Mouse (Mus musculus) C2C12 (cell line): ENCODE results near the gene Cxadr.

Experiments used
- CEBPB ChIP-seq: IDR thresholded peaks from one replicate; pipeline ENCODE4 v1.6.1; 2011; ENCODE audit warnings: low read depth, mild to moderate bottlenecking, control low read depth, moderate library complexity
- CTCF ChIP-seq: IDR thresholded peaks from one replicate; pipeline ENCODE4 v1.5.1; 2011; ENCODE audit not compliant: control insufficient read depth, insufficient read depth, insufficient read length
- FOSL1 ChIP-seq: IDR thresholded peaks from one replicate; pipeline ENCODE4 v1.8.0; 2011; ENCODE audit warnings: mild to moderate bottlenecking, low read length; ENCODE audit not compliant: poor library complexity, insufficient read depth, severe bottlenecking
- MAX ChIP-seq: IDR thresholded peaks from one replicate; pipeline ENCODE4 v1.6.1; 2011; ENCODE audit warnings: mild to moderate bottlenecking, control low read depth
- MYOD1 ChIP-seq: IDR thresholded peaks from one replicate; pipeline ENCODE4 v1.6.1; 2011; ENCODE audit warnings: low read depth; ENCODE audit not compliant: control insufficient read depth, insufficient read length
- MYOG ChIP-seq: IDR thresholded peaks from one replicate; pipeline ENCODE4 v1.6.1; 2011; ENCODE audit not compliant: control insufficient read depth, insufficient read length; ENCODE audit errors: extremely low read depth
- USF1 ChIP-seq: IDR thresholded peaks from one replicate; pipeline ENCODE4 v1.6.1; 2011; ENCODE audit warnings: low read depth, mild to moderate bottlenecking, control low read depth, moderate library complexity

DNA sequence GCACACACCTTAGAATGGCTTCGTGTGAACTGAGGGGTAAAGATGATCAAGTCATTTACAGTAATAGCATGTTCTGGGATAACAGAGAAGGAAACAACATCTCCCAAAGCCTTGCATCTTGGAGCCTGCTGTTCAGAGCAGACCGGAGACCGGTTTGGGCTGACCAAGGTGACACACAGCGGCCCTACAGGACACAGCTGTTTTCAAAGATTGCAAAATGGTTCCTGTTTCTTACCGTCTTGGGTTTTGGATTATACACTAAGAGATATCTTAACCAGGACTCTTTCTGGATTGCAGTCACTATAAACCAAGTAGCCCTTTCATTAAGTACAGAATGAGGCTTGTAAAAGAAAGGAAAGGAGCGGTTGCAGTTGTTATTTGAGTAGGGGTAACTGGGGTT, 97.4 kb downstream of the Cxadr start:
- no peak for TF ChIP-seq USF1
- no peak for TF ChIP-seq CTCF
- TF ChIP-seq FOSL1 = no peak
- no peak for TF ChIP-seq MAX
- no peak for TF ChIP-seq CEBPB
- TF ChIP-seq MYOD1 = no peak
- no peak for TF ChIP-seq MYOG
